Mouse (Mus musculus) cortical plate, adult 2 months (tissue): ENCODE results near the gene Gm20532. TPM values are rescaled to one million over a fixed set of nuclear protein-coding genes. Genes with fewer than 3 reads are reported as not detected.

Source experiments
- H3K27ac ChIP-seq: fragments of 200-500 bp; 2 replicates; pipeline ENCODE4 v1.5.1; 2012; ENCODE audit warnings: low read length, control low read depth, inconsistent platforms; ENCODE audit not compliant: insufficient read depth
- H3K4me1 ChIP-seq: fragments of 200-500 bp; 2 replicates; pipeline ENCODE4 v1.6.1; 2011; ENCODE audit warnings: low read length; ENCODE audit not compliant: control insufficient read depth, insufficient read depth
- H3K4me3 ChIP-seq: fragments of 200-500 bp; 2 replicates; pipeline ENCODE4 v1.5.1; 2011; ENCODE audit warnings: mild to moderate bottlenecking, low read length, control low read depth; ENCODE audit not compliant: insufficient read depth
- CTCF ChIP-seq: fragments of 200-500 bp; IDR thresholded peaks from 2 replicates; pipeline ENCODE4 v1.5.1; 2011; ENCODE audit warnings: mild to moderate bottlenecking, control low read depth, low read length; ENCODE audit not compliant: insufficient read depth; ENCODE audit errors: extremely low read depth
- POLR2A ChIP-seq: fragments of 200-500 bp; IDR thresholded peaks from 2 replicates; pipeline ENCODE4 v1.6.1; 2011; ENCODE audit warnings: mild to moderate bottlenecking, low read length, control low read depth; ENCODE audit not compliant: insufficient read depth; ENCODE audit errors: extremely low read depth
- polyA plus RNA-seq: library from polyadenylated mRNA; depleted of rRNA; stranded (reverse); fragments of >200 nt; gene quantifications from 2 replicates; pipeline ENCODE4 v1.2.3, GENCODE M21; 2012; rRNA removed

The Gm20532 gene
- not detected in 2 replicates for polyA plus RNA-seq

- Histone ChIP-seq H3K4me1 (no peaks in the 10 kb centered on the region), H3K4me3 (peak within 1 kb of the TSS; percentile 72), H3K27ac (no peak within 1 kb of the TSS)
- TF ChIP-seq POLR2A = no peak
- peak; percentile 32; the same call in 1 of the 2 replicates for TF ChIP-seq CTCF
These were observed at the start of gene Gm20532 for GRCm38 (mm10) chr2:26586294-26587043. TSS of gene Gm20532 (plus strand) at chr2:26586639.

DNA sequence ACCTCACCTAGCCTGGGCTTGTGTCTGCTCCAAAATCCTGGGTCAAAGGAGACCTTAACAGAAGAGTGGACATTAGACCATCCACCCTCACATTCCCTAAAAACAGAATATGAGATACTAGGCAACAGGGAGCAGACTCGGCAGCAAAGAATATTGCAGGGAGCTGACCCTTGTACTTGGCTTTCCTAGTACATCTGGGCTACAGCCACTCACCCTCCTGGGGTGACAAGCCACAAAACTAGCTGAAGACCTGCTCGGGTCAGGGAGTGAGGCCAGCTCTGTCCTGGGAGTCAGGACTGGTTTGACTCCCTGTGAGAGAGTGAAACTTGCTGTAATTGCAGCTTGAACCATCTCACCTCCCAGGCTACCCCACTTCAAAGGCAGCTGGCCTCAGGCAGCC lies 46.9 kb upstream of the Gm20532 start:
- Histone ChIP-seq H3K4me3 (no peak overlapping the region), H3K4me1 (peaks cover 3% of the 10 kb centered on the region)

GRCm38 (mm10) chr2:26540721-26541120 lies 45.7 kb upstream of the Gm20532 start:
- TF ChIP-seq CTCF = no peak
- no peak for TF ChIP-seq POLR2A
- Histone ChIP-seq H3K4me1 (no peaks in the 10 kb centered on the region), H3K4me3 (no peak overlapping the region), H3K27ac (no peak overlapping the region)

More for the DNA sequence above, 46.9 kb upstream of the Gm20532 start:
- TF ChIP-seq CTCF (no peak), POLR2A (no peak)
- no peak overlapping the region for H3K27ac ChIP-seq

DNA sequence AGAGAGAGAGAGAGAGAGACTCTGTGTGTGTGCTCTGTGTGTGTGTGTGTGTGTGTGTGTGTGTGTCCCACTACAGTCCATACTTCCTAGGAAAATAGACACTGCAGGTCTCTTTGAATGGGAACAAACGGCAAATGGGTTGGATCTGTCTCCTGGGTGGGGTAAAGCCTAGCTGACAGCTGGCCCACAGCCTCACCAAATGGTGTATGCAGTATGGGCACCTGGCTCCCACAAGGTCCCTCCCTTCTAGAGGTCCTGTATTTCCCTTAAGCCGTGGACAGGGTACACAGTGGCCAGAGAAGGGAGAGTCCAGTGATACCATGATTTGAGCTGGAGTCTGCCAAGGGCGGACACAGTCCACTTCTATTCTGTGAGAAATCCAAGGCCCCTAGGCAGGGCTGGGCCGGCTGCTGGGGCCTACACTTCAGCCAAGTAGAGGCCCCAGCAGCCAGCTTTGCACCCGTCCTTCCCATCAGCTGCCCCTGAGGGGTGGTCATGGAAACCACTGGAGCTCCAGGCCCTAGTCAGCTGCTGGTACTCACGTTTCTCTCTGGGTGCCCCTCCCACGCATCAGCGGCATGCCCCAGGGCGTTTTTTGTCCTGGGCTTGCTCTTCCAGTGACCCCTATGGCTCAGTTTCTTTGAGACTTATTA lies 45.1 kb upstream of the Gm20532 start:
- no peak overlapping the region for H3K4me3 ChIP-seq
- no peak overlapping the region for H3K27ac ChIP-seq
- H3K4me1 ChIP-seq = no peaks in the 10 kb centered on the region
- TF ChIP-seq CTCF (no peak), POLR2A (no peak)

DNA sequence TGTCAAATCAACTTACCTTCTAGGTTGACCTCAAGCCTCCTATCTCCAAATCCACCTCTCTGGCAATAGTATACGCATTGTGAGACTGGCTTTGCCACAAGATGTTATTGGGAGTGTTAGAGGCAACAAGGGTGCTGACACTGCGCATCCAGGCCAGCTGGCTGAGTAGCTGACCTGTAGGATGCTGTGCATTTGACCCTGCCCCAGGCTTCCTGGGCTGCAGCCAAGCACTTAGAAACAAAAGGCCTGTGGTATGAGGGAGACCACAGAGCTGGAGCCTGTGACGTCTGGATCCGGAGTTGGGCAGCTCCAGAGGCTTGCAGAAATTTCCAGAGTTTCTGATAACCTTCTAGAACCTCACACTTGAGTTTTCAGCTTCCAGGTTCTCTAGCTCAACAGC lies 43.3 kb upstream of the Gm20532 start:
- H3K4me3 ChIP-seq = no peak overlapping the region
- H3K27ac ChIP-seq = no peak overlapping the region
- no peaks in the 10 kb centered on the region for H3K4me1 ChIP-seq
- TF ChIP-seq POLR2A (no peak), CTCF (no peak)

GRCm38 (mm10) chr2:26543768-26544167 lies 42.7 kb upstream of the Gm20532 start:
- no peak overlapping the region for H3K4me3 ChIP-seq
- no peaks in the 10 kb centered on the region for H3K4me1 ChIP-seq
- no peak for TF ChIP-seq CTCF
- no peak for TF ChIP-seq POLR2A
- H3K27ac ChIP-seq = no peak overlapping the region

- Histone ChIP-seq H3K27ac (no peak overlapping the region), H3K4me3 (no peak overlapping the region), H3K4me1 (no peaks in the 10 kb centered on the region)
- TF ChIP-seq POLR2A (no peak), CTCF (no peak)
These were observed 42.2 kb upstream of the Gm20532 start for GRCm38 (mm10) chr2:26544265-26544664.

GRCm38 (mm10) chr2:26547481-26547880 lies 39.0 kb upstream of the Gm20532 start:
- no peak overlapping the region for H3K4me3 ChIP-seq
- TF ChIP-seq CTCF = peak; percentile 40
- TF ChIP-seq POLR2A = no peak
- no peaks in the 10 kb centered on the region for H3K4me1 ChIP-seq
- no peak overlapping the region for H3K27ac ChIP-seq

- Histone ChIP-seq H3K4me3 (no peak overlapping the region), H3K4me1 (peaks cover 1% of the 10 kb centered on the region), H3K27ac (no peak overlapping the region)
- no peak for TF ChIP-seq CTCF
- TF ChIP-seq POLR2A = no peak
These were observed 36.6 kb upstream of the Gm20532 start for GRCm38 (mm10) chr2:26549801-26550200.

DNA sequence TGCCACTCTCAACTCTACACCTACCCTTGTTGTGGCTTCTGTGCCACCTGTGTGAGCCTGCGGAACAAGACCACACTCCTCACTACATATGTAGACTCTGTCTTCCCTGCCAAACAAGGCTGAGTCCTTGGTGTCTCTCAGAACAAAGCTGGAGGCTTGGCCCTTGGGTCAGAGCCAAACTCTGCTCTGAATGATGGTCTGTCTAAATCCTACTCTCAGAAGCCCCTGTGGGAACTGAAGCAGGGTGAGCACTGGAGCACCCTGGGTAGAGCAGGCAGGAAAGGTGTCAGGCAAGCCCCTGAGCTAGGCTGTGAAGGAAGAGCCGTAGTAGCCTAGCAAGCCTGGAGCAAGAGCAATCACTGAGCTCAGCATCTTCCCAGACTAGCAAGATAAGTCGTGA lies 36.2 kb upstream of the Gm20532 start:
- no peak for TF ChIP-seq POLR2A
- TF ChIP-seq CTCF = no peak
- Histone ChIP-seq H3K4me3 (no peak overlapping the region), H3K27ac (no peak overlapping the region), H3K4me1 (peaks cover 3% of the 10 kb centered on the region)
